Mouse (Mus musculus): ENCODE measurements around the gene Mcm3ap. TPM values are rescaled to one million over a fixed set of nuclear protein-coding genes. Genes with fewer than 3 reads are reported as not detected.
A peak's percentile ranks its signal among the peaks of the same experiment; 100 is the strongest.

Gene Mcm3ap
- 16.0 and 16.6 TPM in 2 replicates for polyA plus RNA-seq (2012; rRNA removed)

DNA sequence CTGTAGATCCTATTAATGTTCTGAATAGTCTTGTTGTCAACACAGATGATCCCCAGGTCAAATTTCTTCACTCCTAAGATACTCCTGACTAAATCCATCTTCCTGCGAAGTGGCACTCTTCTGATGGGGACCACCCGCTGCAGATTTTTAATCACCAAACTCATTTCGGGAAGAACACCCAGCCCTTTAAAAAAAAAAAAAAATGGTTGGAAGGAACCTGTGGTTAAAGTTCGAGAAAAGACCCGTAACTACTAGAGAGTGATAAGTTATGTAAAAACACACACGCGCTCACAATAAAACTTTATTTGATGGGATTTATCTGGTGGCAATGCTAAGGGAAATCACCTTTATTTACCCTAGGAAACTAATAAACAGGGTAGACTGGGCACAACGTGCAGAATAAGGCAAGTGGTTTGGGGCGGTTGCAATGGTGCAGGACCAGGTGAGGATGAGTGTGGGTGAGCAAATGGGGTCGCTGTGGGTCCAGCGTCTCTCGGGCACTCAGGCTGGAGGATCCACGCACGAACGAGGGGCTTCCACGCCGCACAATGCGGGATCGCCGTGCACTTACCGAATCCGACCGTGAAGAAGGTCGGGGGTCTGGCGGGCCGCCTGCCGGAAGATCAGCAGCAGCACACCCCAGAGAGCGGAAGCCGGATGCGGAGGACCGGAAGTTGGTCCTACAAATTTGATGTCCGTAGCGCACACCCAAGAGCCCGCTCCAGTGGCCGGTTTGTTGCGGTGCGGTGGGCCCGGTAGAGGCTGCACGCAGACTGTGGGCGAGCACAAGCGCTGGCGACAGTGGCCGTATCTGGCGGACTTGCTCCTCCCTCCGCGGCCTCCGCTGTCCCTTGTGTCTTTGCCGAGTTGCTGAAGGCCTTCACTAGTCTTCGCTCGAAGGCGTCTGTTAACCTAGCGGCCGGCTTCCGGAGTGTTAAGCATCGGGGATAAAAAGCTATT lies at the start of gene Mcm3ap, which contains the start of gene Ybey:
TSS of gene Mcm3ap (plus strand) at position 725 of the 960 bp plus-strand sequence.
TSS of gene Ybey (minus strand) at position 912 of the 960 bp plus-strand sequence.
- Histone ChIP-seq H3K27me3 (ENCODE audit: control insufficient read depth, insufficient read depth, low read length) (no peaks in the 10 kb centered on the region), H3K27ac (ENCODE audit: insufficient read depth, low read length) (peak within 1 kb of the TSS; percentile 86), H3K36me3 (ENCODE audit: control insufficient read depth, insufficient read depth, low read length) (peaks cover 18% of the 10 kb centered on the region), H3K4me3 (ENCODE audit: extremely low read depth, insufficient read depth, insufficient read length) (peak within 1 kb of the TSS; percentile 90), H3K4me1 (ENCODE audit: control insufficient read depth, insufficient read depth, insufficient read length) (no peaks in the 10 kb centered on the region; the same call in 1 of the 2 replicates)
- peak; percentile 34 for TF ChIP-seq POLR2A (IDR thresholded peaks at IDR 0.05; ENCODE audit: low read depth, low read length)
- 0 out of 2 replicates have a peak, but pooled peaks have one; percentile 17 for TF ChIP-seq CTCF (IDR thresholded peaks at IDR 0.05; ENCODE audit: extremely low read depth, insufficient read depth, insufficient read length, insufficient replicate concordance)
- WGBS = 1% methylated on average over 55 of the region's 55 CpGs
- peak; percentile 68 to 87 for DNase-seq (ENCODE audit: low read depth in 1 of 2, low spot score in 2 of 2)

DNA sequence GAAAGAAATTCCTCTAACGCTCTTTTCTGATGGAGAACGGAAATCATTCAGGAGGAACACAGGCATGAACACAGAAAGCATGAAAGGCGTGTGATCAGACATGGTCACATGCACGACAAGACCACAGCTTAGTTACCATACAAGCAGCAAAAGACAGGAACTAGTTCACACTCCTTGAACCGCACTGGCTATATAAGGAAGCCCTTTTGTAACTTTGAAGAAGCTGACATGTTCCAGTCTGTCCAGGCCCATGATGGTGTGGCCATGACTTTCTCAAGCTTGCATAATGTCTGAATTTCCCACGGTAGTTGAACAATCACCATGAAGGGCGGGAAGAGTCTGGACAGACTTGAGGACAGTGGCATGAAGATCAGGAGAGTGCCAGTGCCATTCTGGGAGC lies 43.1 kb upstream of the Mcm3ap start:
- Histone ChIP-seq H3K4me3 (ENCODE audit: extremely low read depth, insufficient read depth, insufficient read length) (no peak overlapping the region), H3K36me3 (ENCODE audit: control insufficient read depth, insufficient read depth, low read length) (peaks cover 47% of the 10 kb centered on the region), H3K4me1 (ENCODE audit: control insufficient read depth, insufficient read depth, insufficient read length) (no peaks in the 10 kb centered on the region), H3K27ac (ENCODE audit: insufficient read depth, low read length) (no peak overlapping the region), H3K27me3 (ENCODE audit: control insufficient read depth, insufficient read depth, low read length) (no peaks in the 10 kb centered on the region)
- no peak for DNase-seq (ENCODE audit: low read depth in 1 of 2, low spot score in 2 of 2)
- TF ChIP-seq CTCF (IDR thresholded peaks at IDR 0.05; ENCODE audit: extremely low read depth, insufficient read depth, insufficient read length, insufficient replicate concordance) (no peak), POLR2A (IDR thresholded peaks at IDR 0.05; ENCODE audit: low read depth, low read length) (no peak)
- 93% methylated on average over 7 of the region's 7 CpGs for WGBS

DNA sequence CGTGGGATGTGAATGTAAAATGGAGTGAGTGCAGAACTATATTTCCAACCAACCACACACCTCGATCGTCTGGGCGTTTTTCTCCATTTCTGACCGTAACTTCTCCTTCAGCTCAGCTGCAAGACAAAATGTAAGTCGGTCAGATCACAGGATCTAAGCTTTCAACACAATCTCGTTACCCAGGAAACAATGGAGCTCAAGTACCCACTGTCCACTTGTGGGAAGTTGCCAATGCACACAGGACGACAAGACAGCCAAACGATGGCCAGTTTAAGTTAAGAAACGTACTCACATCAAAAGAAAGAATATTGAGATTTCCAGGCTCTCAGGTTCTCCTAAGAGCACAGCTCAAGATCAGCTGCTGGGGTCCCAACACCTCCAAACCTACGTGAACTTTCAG lies 34.8 kb upstream of the Mcm3ap start:
- H3K27me3 ChIP-seq (ENCODE audit: control insufficient read depth, insufficient read depth, low read length) = no peaks in the 10 kb centered on the region
- TF ChIP-seq CTCF (IDR thresholded peaks at IDR 0.05; ENCODE audit: extremely low read depth, insufficient read depth, insufficient read length, insufficient replicate concordance) = no peak
- no peak for TF ChIP-seq POLR2A (IDR thresholded peaks at IDR 0.05; ENCODE audit: low read depth, low read length)
- 91% methylated on average over 11 of the region's 11 CpGs for WGBS
- H3K36me3 ChIP-seq (ENCODE audit: control insufficient read depth, insufficient read depth, low read length) = peaks cover 50% of the 10 kb centered on the region
- H3K4me1 ChIP-seq (ENCODE audit: control insufficient read depth, insufficient read depth, insufficient read length) = no peaks in the 10 kb centered on the region
- no peak for DNase-seq (ENCODE audit: low read depth in 1 of 2, low spot score in 2 of 2)
- no peak overlapping the region for H3K4me3 ChIP-seq (ENCODE audit: extremely low read depth, insufficient read depth, insufficient read length)
- H3K27ac ChIP-seq (ENCODE audit: insufficient read depth, low read length) = no peak overlapping the region

DNA sequence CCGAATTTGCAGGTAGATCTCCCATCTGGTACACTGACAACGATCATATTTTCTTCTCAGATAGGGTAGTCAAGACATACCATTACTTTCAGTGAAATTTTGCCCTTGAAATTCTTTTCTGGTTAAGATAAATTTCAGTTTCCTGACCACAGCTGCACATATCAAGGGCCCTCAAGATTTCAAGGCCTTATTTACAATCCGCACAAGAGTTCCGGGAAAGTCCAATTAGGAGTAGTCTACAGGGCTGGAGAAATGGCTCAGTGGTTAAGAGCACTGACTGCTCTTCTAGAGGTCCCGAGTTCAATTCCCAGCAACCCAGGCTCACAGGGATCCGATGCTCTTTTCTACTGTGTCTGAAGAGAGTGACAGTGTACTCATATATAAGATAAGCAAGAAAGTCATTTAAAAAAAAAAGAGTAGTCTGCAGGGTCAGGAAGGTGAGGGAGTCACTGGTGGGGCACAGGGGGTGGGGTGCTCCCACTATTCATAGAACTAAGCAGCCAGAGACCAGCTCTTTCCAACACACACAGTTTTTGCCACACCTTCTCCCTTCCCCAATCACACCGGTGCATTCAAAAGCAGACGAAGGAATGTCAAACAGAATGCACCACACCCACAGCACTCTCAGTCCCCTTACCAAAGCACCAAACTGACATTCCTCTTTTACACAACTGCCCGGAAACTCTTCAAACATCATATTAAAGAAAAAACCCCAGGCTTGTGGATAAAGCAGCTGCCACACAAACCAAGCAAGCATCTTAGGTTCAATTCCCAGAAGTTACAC lies 29.4 kb upstream of the Mcm3ap start:
- Histone ChIP-seq H3K36me3 (ENCODE audit: control insufficient read depth, insufficient read depth, low read length) (peaks cover 19% of the 10 kb centered on the region), H3K27ac (ENCODE audit: insufficient read depth, low read length) (no peak overlapping the region)
- DNase-seq (ENCODE audit: low read depth in 1 of 2, low spot score in 2 of 2) = no peak

DNA sequence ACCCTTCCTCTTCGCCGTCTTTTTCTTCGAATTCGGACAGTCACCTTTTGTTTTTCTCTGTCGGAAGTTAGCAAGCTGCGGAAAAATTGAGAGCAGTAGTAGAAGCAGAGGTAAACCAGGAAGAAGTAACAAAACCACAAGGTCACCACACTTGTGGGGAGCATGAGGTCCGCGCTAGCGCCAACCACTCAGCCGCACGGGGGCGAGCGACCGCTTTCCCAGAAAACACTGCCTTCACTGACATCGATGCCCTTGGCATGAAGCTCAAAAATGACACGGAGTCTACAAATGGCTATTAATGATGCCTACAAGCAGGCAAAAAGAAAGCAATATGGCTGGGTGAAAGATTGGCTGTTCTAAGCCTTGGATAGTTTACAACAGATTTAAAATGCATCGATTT lies 28.4 kb upstream of the Mcm3ap start, which contains the start of gene AC141477.1:
TSS of gene AC141477.1 (minus strand) at position 164 of the 400 bp plus-strand sequence.
- Histone ChIP-seq H3K27me3 (ENCODE audit: control insufficient read depth, insufficient read depth, low read length) (no peaks in the 10 kb centered on the region), H3K36me3 (ENCODE audit: control insufficient read depth, insufficient read depth, low read length) (peaks cover 15% of the 10 kb centered on the region), H3K4me3 (ENCODE audit: extremely low read depth, insufficient read depth, insufficient read length) (no peak within 1 kb of the TSS), H3K27ac (ENCODE audit: insufficient read depth, low read length) (no peak within 1 kb of the TSS), H3K4me1 (ENCODE audit: control insufficient read depth, insufficient read depth, insufficient read length) (no peaks in the 10 kb centered on the region; the same call in 1 of the 2 replicates)
- DNase-seq (ENCODE audit: low read depth in 1 of 2, low spot score in 2 of 2) = no peak
- TF ChIP-seq CTCF (IDR thresholded peaks at IDR 0.05; ENCODE audit: extremely low read depth, insufficient read depth, insufficient read length, insufficient replicate concordance) (no peak), POLR2A (IDR thresholded peaks at IDR 0.05; ENCODE audit: low read depth, low read length) (no peak)
- 88% methylated on average over 17 of the region's 17 CpGs for WGBS

More for the DNA sequence above, 29.4 kb upstream of the Mcm3ap start:
- TF ChIP-seq POLR2A (IDR thresholded peaks at IDR 0.05; ENCODE audit: low read depth, low read length) (no peak), CTCF (IDR thresholded peaks at IDR 0.05; ENCODE audit: extremely low read depth, insufficient read depth, insufficient read length, insufficient replicate concordance) (no peak)
- Histone ChIP-seq H3K4me3 (ENCODE audit: extremely low read depth, insufficient read depth, insufficient read length) (no peak overlapping the region), H3K27me3 (ENCODE audit: control insufficient read depth, insufficient read depth, low read length) (no peaks in the 10 kb centered on the region), H3K4me1 (ENCODE audit: control insufficient read depth, insufficient read depth, insufficient read length) (no peaks in the 10 kb centered on the region; the same call in 1 of the 2 replicates)
- 94% methylated on average over 9 of the region's 9 CpGs for WGBS

Measured in spleen, adult 2 months (tissue).